Mouse (Mus musculus): ENCODE measurements around the gene Nme8. TPM values are rescaled to one million over a fixed set of nuclear protein-coding genes. Genes with fewer than 3 reads are reported as not detected.

Nme8 gene
- polyA plus RNA-seq, 3 experiments from 2014 or later = not detected

Other genes with a start within 250 kb of the Nme8 start
- gene Epdr1, start 77.9 kb downstream of the Nme8 start, polyA plus RNA-seq (2017; shearing (Covaris generic)) = 1 to 10 TPM in 1 of 3 experiments, under 1 TPM in 2; 0.19 to 1.5 (median 0.24) TPM
- not detected for gene Sfrp4, start 74.7 kb downstream of the Nme8 start, polyA plus RNA-seq (2017; shearing (Covaris generic))
- gene Gpr141, start 126.5 kb upstream of the Nme8 start, polyA plus RNA-seq (2017; shearing (Covaris generic)) = under 1 TPM in 1 of 3 experiments, not detected in 2; 0.91 TPM

Measured in inflammation-experienced regulatory T-cells, adult 6 months (primary cell).